Mouse (Mus musculus): ENCODE measurements around the gene Gm28308. TPM values are rescaled to one million over a fixed set of nuclear protein-coding genes. Genes with fewer than 3 reads are reported as not detected.

The Gm28308 gene
- polyA plus RNA-seq, 1 experiment from 2014 or later: not detected

GRCm38 (mm10) chr6:52190906-52191810, 22.0 kb downstream of the Gm28308 start, which contains the start of gene Hoxa4:
Gene Hoxa4, minus strand, starts transcription at chr6:52191753.
- H3K36me3 ChIP-seq: no peaks in the 10 kb centered on the region
- H3K4me2 ChIP-seq (replicated peaks): peak within 1 kb of the TSS; percentile 63
- peak within 1 kb of the TSS; percentile 37 for H3K4me3 ChIP-seq
- ATAC-seq (ENCODE audit: insufficient number of reproducible peaks, insufficient read depth, low FRiP score, low TSS enrichment): no peak
- H3K9ac ChIP-seq: no peak within 1 kb of the TSS
- no peaks in the 10 kb centered on the region for H3K9me3 ChIP-seq
- H3K27ac ChIP-seq: peak within 1 kb of the TSS; percentile 6; the same call in 1 of the 2 replicates
- peaks cover 9% of the 10 kb centered on the region; the same call in 1 of the 2 replicates for H3K4me1 ChIP-seq
- 2% methylated on average over 76 of the region's 102 CpGs for WGBS
- H3K27me3 ChIP-seq: peaks cover 96% of the 10 kb centered on the region

GRCm38 (mm10) chr6:52190410-52190809, 22.7 kb downstream of the Gm28308 start:
- Histone ChIP-seq H3K4me1 (peaks cover 9% of the 10 kb centered on the region; the same call in 1 of the 2 replicates), H3K9me3 (no peaks in the 10 kb centered on the region), H3K27ac (no peak overlapping the region), H3K36me3 (no peaks in the 10 kb centered on the region), H3K4me2 (replicated peaks) (no peak overlapping the region), H3K27me3 (peaks cover 97% of the 10 kb centered on the region), H3K9ac (no peak overlapping the region), H3K4me3 (no peak overlapping the region)
- no peak for ATAC-seq (ENCODE audit: insufficient number of reproducible peaks, insufficient read depth, low FRiP score, low TSS enrichment)
- WGBS: under 1% methylated on average over 23 of the region's 23 CpGs

GRCm38 (mm10) chr6:52189909-52190308, 23.2 kb downstream of the Gm28308 start:
- no peak overlapping the region for H3K9ac ChIP-seq
- H3K4me3 ChIP-seq: no peak overlapping the region
- peaks cover 98% of the 10 kb centered on the region for H3K27me3 ChIP-seq
- H3K4me2 ChIP-seq (replicated peaks): no peak overlapping the region
- H3K4me1 ChIP-seq: peaks cover 9% of the 10 kb centered on the region; the same call in 1 of the 2 replicates
- WGBS: 5% methylated on average over 8 of the region's 8 CpGs
- H3K9me3 ChIP-seq: no peaks in the 10 kb centered on the region
- H3K27ac ChIP-seq: no peak overlapping the region
- H3K36me3 ChIP-seq: no peaks in the 10 kb centered on the region
- no peak for ATAC-seq (ENCODE audit: insufficient number of reproducible peaks, insufficient read depth, low FRiP score, low TSS enrichment)

GRCm38 (mm10) chr6:52189172-52189591, 24.0 kb downstream of the Gm28308 start:
- H3K36me3 ChIP-seq: no peaks in the 10 kb centered on the region
- H3K4me2 ChIP-seq (replicated peaks): no peak overlapping the region
- H3K4me3 ChIP-seq: no peak overlapping the region
- no peaks in the 10 kb centered on the region for H3K9me3 ChIP-seq
- no peak overlapping the region for H3K27ac ChIP-seq
- 7% methylated on average over 5 of the region's 5 CpGs for WGBS
- ATAC-seq (ENCODE audit: insufficient number of reproducible peaks, insufficient read depth, low FRiP score, low TSS enrichment): no peak
- H3K4me1 ChIP-seq: peaks cover 9% of the 10 kb centered on the region; the same call in 1 of the 2 replicates
- H3K9ac ChIP-seq: no peak overlapping the region
- H3K27me3 ChIP-seq: peaks cover 98% of the 10 kb centered on the region

GRCm38 (mm10) chr6:52186500-52186899, 26.6 kb downstream of the Gm28308 start:
- Histone ChIP-seq H3K9me3 (no peaks in the 10 kb centered on the region), H3K4me2 (replicated peaks) (no peak overlapping the region), H3K4me3 (no peak overlapping the region), H3K4me1 (peaks cover 5% of the 10 kb centered on the region; the same call in 1 of the 2 replicates), H3K27ac (no peak overlapping the region), H3K36me3 (no peaks in the 10 kb centered on the region), H3K9ac (no peak overlapping the region), H3K27me3 (peaks cover 100% of the 10 kb centered on the region)
- WGBS: 6% methylated on average over 1 of the region's 1 CpGs
- ATAC-seq (ENCODE audit: insufficient number of reproducible peaks, insufficient read depth, low FRiP score, low TSS enrichment): no peak

- Histone ChIP-seq H3K27me3 (peaks cover 100% of the 10 kb centered on the region), H3K9ac (no peak overlapping the region), H3K9me3 (no peaks in the 10 kb centered on the region), H3K4me3 (no peak overlapping the region), H3K27ac (no peak overlapping the region), H3K36me3 (no peaks in the 10 kb centered on the region), H3K4me2 (replicated peaks) (no peak overlapping the region), H3K4me1 (no peaks in the 10 kb centered on the region)
- WGBS: 10% methylated on average over 3 of the region's 3 CpGs
- no peak for ATAC-seq (ENCODE audit: insufficient number of reproducible peaks, insufficient read depth, low FRiP score, low TSS enrichment)
Measured at GRCm38 (mm10) chr6:52185834-52186233, 27.3 kb downstream of the Gm28308 start.

- no peak overlapping the region for H3K4me2 ChIP-seq (replicated peaks)
- peaks cover 100% of the 10 kb centered on the region for H3K27me3 ChIP-seq
- WGBS: 1% methylated on average over 19 of the region's 19 CpGs
- no peaks in the 10 kb centered on the region for H3K36me3 ChIP-seq
- H3K9me3 ChIP-seq: no peaks in the 10 kb centered on the region
- H3K27ac ChIP-seq: no peak overlapping the region
- no peak overlapping the region for H3K9ac ChIP-seq
- no peak overlapping the region for H3K4me3 ChIP-seq
- H3K4me1 ChIP-seq: no peaks in the 10 kb centered on the region
- ATAC-seq (ENCODE audit: insufficient number of reproducible peaks, insufficient read depth, low FRiP score, low TSS enrichment): no peak
Measured at GRCm38 (mm10) chr6:52185222-52185621, 27.9 kb downstream of the Gm28308 start.

- H3K9me3 ChIP-seq: no peaks in the 10 kb centered on the region
- no peak overlapping the region for H3K9ac ChIP-seq
- no peaks in the 10 kb centered on the region for H3K4me1 ChIP-seq
- no peak overlapping the region for H3K27ac ChIP-seq
- H3K36me3 ChIP-seq: no peaks in the 10 kb centered on the region
- no peak overlapping the region for H3K4me3 ChIP-seq
- peaks cover 100% of the 10 kb centered on the region for H3K27me3 ChIP-seq
- ATAC-seq (ENCODE audit: insufficient number of reproducible peaks, insufficient read depth, low FRiP score, low TSS enrichment): no peak
- no peak overlapping the region for H3K4me2 ChIP-seq (replicated peaks)
- WGBS: 2% methylated on average over 6 of the region's 6 CpGs
Measured at GRCm38 (mm10) chr6:52184668-52185067, 28.5 kb downstream of the Gm28308 start.

- ATAC-seq (ENCODE audit: insufficient number of reproducible peaks, insufficient read depth, low FRiP score, low TSS enrichment): no peak
- H3K27me3 ChIP-seq: peaks cover 100% of the 10 kb centered on the region
- no peaks in the 10 kb centered on the region for H3K4me1 ChIP-seq
- no peak overlapping the region for H3K4me2 ChIP-seq (replicated peaks)
- H3K9me3 ChIP-seq: no peaks in the 10 kb centered on the region
- H3K9ac ChIP-seq: no peak overlapping the region
- H3K27ac ChIP-seq: no peak overlapping the region
- no peaks in the 10 kb centered on the region for H3K36me3 ChIP-seq
- no peak overlapping the region for H3K4me3 ChIP-seq
- WGBS: 7% methylated on average over 10 of the region's 10 CpGs
Measured at GRCm38 (mm10) chr6:52183311-52184080, 29.6 kb downstream of the Gm28308 start.

GRCm38 (mm10) chr6:52182793-52183192, 30.3 kb downstream of the Gm28308 start:
- no peaks in the 10 kb centered on the region for H3K4me1 ChIP-seq

GRCm38 (mm10) chr6:52182030-52182429, 31.1 kb downstream of the Gm28308 start:
- H3K4me1 ChIP-seq: no peaks in the 10 kb centered on the region
- WGBS: 16% methylated on average over 2 of the region's 2 CpGs

More at GRCm38 (mm10) chr6:52182793-52183192, 30.3 kb downstream of the Gm28308 start:
- Histone ChIP-seq H3K4me3 (no peak overlapping the region), H3K36me3 (no peaks in the 10 kb centered on the region), H3K27ac (no peak overlapping the region), H3K27me3 (peaks cover 100% of the 10 kb centered on the region), H3K4me2 (replicated peaks) (no peak overlapping the region), H3K9ac (no peak overlapping the region), H3K9me3 (no peaks in the 10 kb centered on the region)
- 3% methylated on average over 1 of the region's 1 CpGs for WGBS
- no peak for ATAC-seq (ENCODE audit: insufficient number of reproducible peaks, insufficient read depth, low FRiP score, low TSS enrichment)

More at GRCm38 (mm10) chr6:52182030-52182429, 31.1 kb downstream of the Gm28308 start:
- H3K27me3 ChIP-seq: peaks cover 99% of the 10 kb centered on the region
- no peak overlapping the region for H3K27ac ChIP-seq
- H3K9me3 ChIP-seq: no peaks in the 10 kb centered on the region
- H3K4me2 ChIP-seq (replicated peaks): no peak overlapping the region
- ATAC-seq (ENCODE audit: insufficient number of reproducible peaks, insufficient read depth, low FRiP score, low TSS enrichment): no peak
- H3K9ac ChIP-seq: no peak overlapping the region
- no peak overlapping the region for H3K4me3 ChIP-seq
- no peaks in the 10 kb centered on the region for H3K36me3 ChIP-seq
